Mouse (Mus musculus): ENCODE measurements around the gene Pnkd.

DNA sequence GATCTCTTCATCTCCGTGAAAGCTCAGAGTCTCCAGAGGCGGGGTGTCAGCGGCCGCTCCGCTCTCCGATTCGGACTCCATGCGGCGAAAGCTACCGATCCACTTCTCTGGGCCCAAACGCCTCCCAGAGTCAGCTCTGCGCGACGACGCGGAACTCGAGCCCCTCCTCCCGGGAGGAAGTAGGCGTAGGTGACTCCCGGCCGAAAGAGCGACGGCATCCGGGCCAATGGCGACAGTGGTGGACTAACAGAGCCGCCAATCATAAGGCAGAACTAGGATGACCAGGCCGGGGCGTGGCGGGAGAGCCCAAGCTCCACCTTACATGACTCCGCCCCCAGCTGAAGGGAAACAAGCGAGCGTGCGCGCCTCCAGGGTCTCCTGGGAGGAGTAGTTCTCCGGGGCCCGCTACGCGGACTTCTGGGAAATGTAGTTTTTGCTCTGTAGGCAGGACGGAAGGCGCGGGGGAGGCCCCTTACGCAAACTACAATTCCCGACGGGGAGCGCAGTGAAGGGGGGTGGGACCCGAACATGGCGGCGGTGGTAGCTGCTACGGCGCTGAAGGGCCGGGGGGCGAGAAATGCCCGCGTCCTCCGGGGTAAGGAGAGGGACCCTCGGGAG, at the start of gene Pnkd, which contains the start of gene Aamp:
- peak; percentile 48 for TF ChIP-seq CTCF (IDR thresholded peaks at IDR 0.05; ENCODE audit: low read depth)
- TF ChIP-seq EP300 (IDR thresholded peaks at IDR 0.05; ENCODE audit: low read depth): peak; percentile 61
